Mouse (Mus musculus): Measurements from ENCODE around the gene Adam21. TPM values are rescaled to one million over a fixed set of nuclear protein-coding genes. Genes with fewer than 3 reads are reported as not detected.

Adam21 gene
- 0.25 and 0.41 TPM in 2 replicates for polyA plus RNA-seq (2016; fragmentation: Nextera tagmentation; extraction: Ambion mirVana)

- Histone ChIP-seq H3K36me3 (replicated peaks) (peaks cover 34% of the 10 kb centered on the region), H3K4me3 (no peak within 1 kb of the TSS), H3K9me3 (no peaks in the 10 kb centered on the region), H3K27ac (no peak within 1 kb of the TSS), H3K27me3 (ENCODE audit: poor library complexity, severe bottlenecking) (no peaks in the 10 kb centered on the region), H3K4me1 (no peaks in the 10 kb centered on the region)
- 97% methylated on average over 1 of the region's 1 CpGs for WGBS
- no peak for DNase-seq (ENCODE audit: extremely low spot score, low spot score)
Measured at GRCm38 (mm10) chr12:81568374-81568773, at the start of gene Adam21. Gene Adam21 (minus strand): TSS chr12:81568474.

- H3K9me3 ChIP-seq: no peaks in the 10 kb centered on the region
- no peak overlapping the region for H3K4me3 ChIP-seq
- H3K27me3 ChIP-seq (ENCODE audit: poor library complexity, severe bottlenecking): no peaks in the 10 kb centered on the region
- WGBS: 80% methylated on average over 7 of the region's 7 CpGs
- H3K27ac ChIP-seq: no peak overlapping the region
- H3K36me3 ChIP-seq (replicated peaks): no peaks in the 10 kb centered on the region
- DNase-seq (ENCODE audit: extremely low spot score, low spot score): no peak
- H3K4me1 ChIP-seq: no peaks in the 10 kb centered on the region
Measured at GRCm38 (mm10) chr12:81616980-81617379, 48.7 kb upstream of the Adam21 start.

DNA sequence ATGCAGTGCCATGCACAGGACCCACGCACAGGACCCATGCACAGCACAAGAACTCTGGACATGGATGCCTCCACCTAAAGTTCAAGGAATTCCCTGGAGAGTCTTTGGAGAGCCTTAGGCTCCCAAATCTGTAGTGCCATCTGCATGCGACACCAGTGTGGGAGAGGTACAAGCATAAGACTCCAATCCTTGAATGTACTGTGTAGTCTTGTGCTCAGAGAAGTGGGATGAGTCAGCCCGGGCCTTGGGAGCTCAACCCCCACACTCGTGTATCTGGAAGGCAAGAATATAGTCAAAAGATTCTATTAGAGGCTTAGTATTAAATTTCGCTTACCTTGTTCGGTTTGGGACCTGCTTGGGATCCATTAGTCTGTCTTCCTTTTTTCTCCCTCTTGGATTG is 47.5 kb upstream of the Adam21 start:
- WGBS: 83% methylated on average over 6 of the region's 6 CpGs
- Histone ChIP-seq H3K36me3 (replicated peaks) (no peaks in the 10 kb centered on the region), H3K27me3 (ENCODE audit: poor library complexity, severe bottlenecking) (no peaks in the 10 kb centered on the region), H3K4me3 (no peak overlapping the region), H3K9me3 (no peaks in the 10 kb centered on the region), H3K27ac (no peak overlapping the region), H3K4me1 (no peaks in the 10 kb centered on the region)
- DNase-seq (ENCODE audit: extremely low spot score, low spot score): no peak

- no peaks in the 10 kb centered on the region for H3K27me3 ChIP-seq (ENCODE audit: poor library complexity, severe bottlenecking)
- no peak overlapping the region for H3K27ac ChIP-seq
- no peaks in the 10 kb centered on the region for H3K4me1 ChIP-seq
- no peak overlapping the region for H3K4me3 ChIP-seq
- H3K36me3 ChIP-seq (replicated peaks): no peaks in the 10 kb centered on the region
- no peaks in the 10 kb centered on the region for H3K9me3 ChIP-seq
- DNase-seq (ENCODE audit: extremely low spot score, low spot score): no peak
Measured at GRCm38 (mm10) chr12:81609445-81609844, 41.2 kb upstream of the Adam21 start.

DNA sequence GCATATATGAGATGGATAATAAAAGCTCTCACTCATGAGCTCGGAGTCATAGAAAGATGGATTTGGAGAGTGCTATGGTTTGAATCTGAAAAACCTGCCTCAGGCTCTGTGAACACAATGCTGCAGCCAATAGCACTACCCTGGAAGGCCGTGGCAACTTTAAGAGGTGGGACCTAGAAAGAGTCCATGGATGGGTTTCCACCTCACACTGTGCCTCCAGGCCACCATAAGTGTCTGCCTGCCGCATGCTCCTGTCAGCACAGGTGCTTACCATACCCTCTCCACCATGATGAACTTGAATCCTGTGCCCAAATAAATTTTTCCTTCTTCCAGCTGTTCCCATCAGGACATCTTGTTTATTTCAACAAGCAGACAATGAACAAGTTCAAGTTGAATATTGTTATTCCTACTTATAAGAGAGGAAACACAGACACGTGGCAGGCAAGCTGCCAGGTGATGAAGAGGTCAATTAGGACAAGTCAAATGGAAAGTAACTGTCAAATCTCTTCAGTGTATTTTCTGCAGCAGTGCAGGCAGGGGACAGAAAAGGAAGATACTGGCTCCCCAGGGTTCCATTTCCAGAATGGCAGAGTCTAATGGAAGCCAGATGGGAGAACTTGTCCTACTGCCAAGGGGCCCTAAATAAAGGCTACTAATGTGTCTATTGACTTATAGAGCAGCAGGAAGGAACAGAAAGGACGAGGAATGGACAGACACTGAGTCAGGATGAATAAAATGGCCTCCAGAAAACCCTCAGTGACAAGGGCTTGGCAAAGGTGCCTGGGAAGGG is 36.9 kb upstream of the Adam21 start:
- Histone ChIP-seq H3K9me3 (no peaks in the 10 kb centered on the region), H3K27ac (no peak overlapping the region), H3K27me3 (ENCODE audit: poor library complexity, severe bottlenecking) (no peaks in the 10 kb centered on the region), H3K4me1 (no peaks in the 10 kb centered on the region), H3K36me3 (replicated peaks) (no peaks in the 10 kb centered on the region), H3K4me3 (no peak overlapping the region)
- no peak for DNase-seq (ENCODE audit: extremely low spot score, low spot score)
- WGBS: 63% methylated on average over 5 of the region's 5 CpGs

DNA sequence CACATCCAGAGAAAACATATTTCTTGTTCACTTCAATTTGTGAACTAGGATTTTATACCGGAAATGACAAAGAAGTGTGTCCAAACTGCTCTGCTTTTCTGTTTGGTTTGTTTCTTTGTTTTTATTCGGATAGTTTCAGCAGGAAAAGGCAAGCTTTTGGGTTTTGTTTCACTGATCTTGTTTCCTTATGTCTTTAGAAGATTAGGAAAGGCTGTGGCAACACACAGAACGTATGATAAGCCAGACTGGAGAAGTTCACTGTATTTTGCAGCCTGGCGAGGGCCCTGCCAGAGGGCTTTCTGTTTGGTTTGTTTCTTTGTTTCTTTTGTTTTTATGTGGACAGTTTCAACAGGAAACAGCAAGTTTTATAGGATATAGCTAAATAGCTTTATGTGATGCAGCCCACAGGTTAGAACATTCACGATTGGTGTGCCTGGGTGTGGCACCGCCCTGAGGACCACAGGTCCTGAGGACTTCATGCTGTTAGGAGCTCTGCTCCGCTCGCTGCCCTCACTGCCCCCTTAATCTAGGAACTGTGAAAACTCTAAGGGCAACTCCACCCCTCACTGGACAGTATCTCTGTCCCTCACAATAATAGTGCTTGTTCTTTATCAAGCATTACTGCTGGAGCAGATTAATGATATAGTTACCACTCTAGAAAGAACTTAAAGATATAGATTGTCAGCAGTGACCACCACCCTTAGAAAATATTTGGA is 28.4 kb upstream of the Adam21 start:
- Histone ChIP-seq H3K9me3 (no peaks in the 10 kb centered on the region), H3K4me3 (no peak overlapping the region), H3K27me3 (ENCODE audit: poor library complexity, severe bottlenecking) (no peaks in the 10 kb centered on the region), H3K4me1 (peaks cover 14% of the 10 kb centered on the region), H3K27ac (no peak overlapping the region), H3K36me3 (replicated peaks) (no peaks in the 10 kb centered on the region)
- 84% methylated on average over 8 of the region's 8 CpGs for WGBS
- no peak for DNase-seq (ENCODE audit: extremely low spot score, low spot score)

GRCm38 (mm10) chr12:81594902-81595671 is 26.8 kb upstream of the Adam21 start, which contains the start of gene Med6:
Gene Med6 (minus strand): TSS chr12:81595008.
- Histone ChIP-seq H3K9me3 (no peaks in the 10 kb centered on the region), H3K36me3 (replicated peaks) (peaks cover 13% of the 10 kb centered on the region), H3K4me3 (peak within 1 kb of the TSS; percentile 85), H3K27ac (peak within 1 kb of the TSS; percentile 85), H3K27me3 (ENCODE audit: poor library complexity, severe bottlenecking) (no peaks in the 10 kb centered on the region), H3K4me1 (peaks cover 14% of the 10 kb centered on the region)
- peak; percentile 97 for DNase-seq (ENCODE audit: extremely low spot score, low spot score)
- 4% methylated on average over 36 of the region's 36 CpGs for WGBS

DNA sequence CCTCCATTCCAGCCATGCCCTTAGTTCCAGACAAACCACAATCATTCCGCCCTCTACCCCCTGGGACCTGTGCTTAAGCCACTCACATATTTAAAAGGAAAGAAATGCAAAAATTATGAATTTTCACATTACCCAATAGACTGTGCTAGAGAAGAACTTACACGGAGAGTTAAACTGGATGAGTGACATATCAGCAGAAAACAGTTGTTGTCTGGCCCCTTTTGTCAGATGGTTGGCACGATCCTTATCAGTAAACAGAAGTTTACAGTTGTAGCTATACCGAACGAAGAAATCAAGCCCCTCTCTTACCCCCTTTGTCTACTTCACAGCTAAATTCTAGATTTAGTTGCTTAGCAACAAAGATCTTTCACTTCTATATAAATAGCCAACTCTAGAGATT is 343 bp downstream of the Adam21 start:
- Histone ChIP-seq H3K27ac (no peak overlapping the region), H3K4me3 (no peak overlapping the region), H3K4me1 (no peaks in the 10 kb centered on the region), H3K36me3 (replicated peaks) (peaks cover 30% of the 10 kb centered on the region), H3K9me3 (no peaks in the 10 kb centered on the region), H3K27me3 (ENCODE audit: poor library complexity, severe bottlenecking) (no peaks in the 10 kb centered on the region)
- WGBS: 92% methylated on average over 5 of the region's 5 CpGs
- no peak for DNase-seq (ENCODE audit: extremely low spot score, low spot score)

GRCm38 (mm10) chr12:81564173-81564572 is 4.1 kb downstream of the Adam21 start:
- Histone ChIP-seq H3K27ac (no peak overlapping the region), H3K4me1 (no peaks in the 10 kb centered on the region), H3K36me3 (replicated peaks) (0 out of 2 replicates have a peak, but pooled peaks cover 3% of the 10 kb centered on the region), H3K4me3 (no peak overlapping the region), H3K9me3 (no peaks in the 10 kb centered on the region), H3K27me3 (ENCODE audit: poor library complexity, severe bottlenecking) (no peaks in the 10 kb centered on the region)
- 93% methylated on average over 3 of the region's 3 CpGs for WGBS
- DNase-seq (ENCODE audit: extremely low spot score, low spot score): no peak

DNA sequence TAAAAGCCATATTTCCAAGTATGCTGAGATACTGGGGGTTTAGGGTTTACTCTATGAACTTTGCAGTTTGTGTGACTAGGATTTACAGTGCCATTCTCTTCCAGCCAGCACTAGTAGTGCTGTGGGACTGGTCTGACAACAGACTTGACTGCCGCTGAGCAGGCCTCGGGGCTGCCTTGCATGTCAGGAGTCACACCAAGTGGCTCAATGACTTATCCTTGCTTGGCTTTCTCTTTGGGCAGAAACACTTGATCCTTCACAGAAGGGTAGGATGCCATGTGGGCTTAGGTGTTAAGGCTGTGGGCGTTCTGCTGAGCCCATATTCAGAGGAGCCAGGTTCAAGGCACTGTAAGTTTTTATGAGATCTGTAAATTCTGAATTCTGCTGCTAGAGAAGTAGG is 19.0 kb downstream of the Adam21 start:
- H3K4me1 ChIP-seq: no peaks in the 10 kb centered on the region
- H3K27ac ChIP-seq: no peak overlapping the region
- 83% methylated on average over 3 of the region's 3 CpGs for WGBS
- no peak for DNase-seq (ENCODE audit: extremely low spot score, low spot score)
- H3K4me3 ChIP-seq: no peak overlapping the region
- H3K9me3 ChIP-seq: no peaks in the 10 kb centered on the region
- no peaks in the 10 kb centered on the region for H3K27me3 ChIP-seq (ENCODE audit: poor library complexity, severe bottlenecking)
- H3K36me3 ChIP-seq (replicated peaks): no peaks in the 10 kb centered on the region

GRCm38 (mm10) chr12:81547163-81547562 is 21.1 kb downstream of the Adam21 start:
- H3K9me3 ChIP-seq: no peaks in the 10 kb centered on the region
- H3K27ac ChIP-seq: no peak overlapping the region
- H3K4me3 ChIP-seq: no peak overlapping the region
- no peak for DNase-seq (ENCODE audit: extremely low spot score, low spot score)
- no peaks in the 10 kb centered on the region for H3K4me1 ChIP-seq
- no peaks in the 10 kb centered on the region for H3K36me3 ChIP-seq (replicated peaks)
- WGBS: 75% methylated on average over 4 of the region's 4 CpGs
- no peaks in the 10 kb centered on the region for H3K27me3 ChIP-seq (ENCODE audit: poor library complexity, severe bottlenecking)

DNA sequence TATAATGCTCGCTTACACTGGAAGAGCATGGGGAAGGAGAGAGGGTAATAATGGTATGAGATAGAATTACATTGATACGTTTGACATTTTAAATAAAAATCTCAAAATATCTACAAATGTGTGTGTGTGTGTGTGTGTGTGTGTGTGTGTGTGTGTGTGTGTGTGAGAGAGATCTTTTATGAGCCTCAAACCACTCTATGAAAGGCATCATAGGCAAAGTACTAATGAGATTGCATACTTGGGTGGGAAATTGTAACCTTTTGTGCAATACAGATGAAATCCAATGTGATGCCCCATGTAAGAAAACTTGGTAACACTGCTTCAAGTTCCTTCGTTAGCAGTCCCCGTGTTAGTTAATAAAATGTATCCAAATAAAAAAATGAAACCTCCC is 35.2 kb downstream of the Adam21 start:
- peak overlapping the region; percentile 75 for H3K4me3 ChIP-seq
- peaks cover 17% of the 10 kb centered on the region for H3K4me1 ChIP-seq
- H3K27ac ChIP-seq: peak overlapping the region; percentile 84
- no peaks in the 10 kb centered on the region for H3K36me3 ChIP-seq (replicated peaks)
- no peak for DNase-seq (ENCODE audit: extremely low spot score, low spot score)
- no peaks in the 10 kb centered on the region for H3K9me3 ChIP-seq
- 38% methylated on average over 4 of the region's 4 CpGs for WGBS
- no peaks in the 10 kb centered on the region; the same call in 1 of the 2 replicates for H3K27me3 ChIP-seq (ENCODE audit: poor library complexity, severe bottlenecking)

Data from forebrain, embryonic 10.5 days (tissue).